Comparison of ENCODE assay signal across 19 mouse cellular contexts in genomic region chr6:73427273-73427812, GRCm38 (mm10). TPM values are rescaled to one million over a fixed set of nuclear protein-coding genes. Genes with fewer than 3 reads are reported as not detected.
DNase-seq lines count a peak whose midpoint lies in the region; ATAC-seq and TF ChIP-seq lines count a peak whose summit lies in the region.
"Had no signal": no experiment of that assay in that cellular context is flagged by ENCODE, and none has a peak within 500 bp of the region (broad histone marks: within the 10 kb centered on the region; RNA-seq: fewer than 3 reads in every experiment).

No protein-coding gene starts in this region.

- peak; percentile 24 for DNase-seq in hindbrain, embryonic 11.5 days (ENCODE audit: low spot score)
- DNase-seq in hindbrain, postnatal 0 days (ENCODE audit: low spot score) = no peak
- DNase-seq in cerebellum, adult 8-10 months = peak; percentile 43
- peak; percentile 11 for DNase-seq in embryonic facial prominence, embryonic 14.5 days (ENCODE audit: low spot score)
- DNase-seq in thymus, postnatal 10 days (ENCODE audit: low spot score in 2 of 2) = no peak
- DNase-seq in left cerebral cortex, postnatal 36 days (ENCODE audit: low spot score in 2 of 2) = no peak
- no peak for DNase-seq in thymus, postnatal 36 days
- DNase-seq: gastrocnemius, postnatal 14 days had no signal

- no peak overlapping the region for H3K4me2 ChIP-seq in hindbrain, embryonic 11.5 days (replicated peaks; ENCODE audit: low read depth, low read length)
- H3K4me2 ChIP-seq in hindbrain, postnatal 0 days (ENCODE audit: low read depth, low read length) = no peak overlapping the region
- no peak overlapping the region for H3K4me2 ChIP-seq in embryonic facial prominence, embryonic 14.5 days (ENCODE audit: low read depth, low read length)
- no peak overlapping the region for H3K4me2 ChIP-seq in midbrain, embryonic 13.5 days (replicated peaks)
- H3K4me2 ChIP-seq: heart, embryonic 15.5 days; limb, embryonic 15.5 days; lung, embryonic 15.5 days had no signal

- H3K4me1 ChIP-seq in hindbrain, embryonic 11.5 days (replicated peaks; ENCODE audit: control insufficient read depth, insufficient read depth, low read length) = no peaks in the 10 kb centered on the region
- 0 out of 2 replicates have a peak, but pooled peaks cover 2% of the 10 kb centered on the region for H3K4me1 ChIP-seq in hindbrain, postnatal 0 days (ENCODE audit: insufficient read depth, low read length)
- H3K4me1 ChIP-seq in embryonic facial prominence, embryonic 14.5 days (ENCODE audit: control insufficient read depth, insufficient read depth, low read length) = peaks cover 6% of the 10 kb centered on the region; the same call in 1 of the 2 replicates
- H3K4me1 ChIP-seq in midbrain, embryonic 13.5 days (replicated peaks) = peaks cover 23% of the 10 kb centered on the region
- H3K4me1 ChIP-seq: heart, embryonic 15.5 days had no signal

- no peaks in the 10 kb centered on the region for H3K27me3 ChIP-seq in hindbrain, embryonic 11.5 days (ENCODE audit: control insufficient read depth, insufficient read depth, low read length)
- H3K27me3 ChIP-seq in hindbrain, postnatal 0 days (ENCODE audit: insufficient read depth, low read length) = no peaks in the 10 kb centered on the region
- H3K27me3 ChIP-seq in embryonic facial prominence, embryonic 14.5 days (replicated peaks; ENCODE audit: control insufficient read depth, insufficient read depth, low read length) = no peaks in the 10 kb centered on the region
- peaks cover 48% of the 10 kb centered on the region for H3K27me3 ChIP-seq in midbrain, embryonic 13.5 days
- H3K27me3 ChIP-seq: heart, embryonic 15.5 days; limb, embryonic 15.5 days; lung, embryonic 15.5 days had no signal

- H3K9me3 ChIP-seq in hindbrain, embryonic 11.5 days (ENCODE audit: control insufficient read depth, low read length) = no peaks in the 10 kb centered on the region
- no peaks in the 10 kb centered on the region for H3K9me3 ChIP-seq in hindbrain, postnatal 0 days (ENCODE audit: low read length)
- H3K9me3 ChIP-seq in embryonic facial prominence, embryonic 14.5 days (ENCODE audit: control insufficient read depth, low read length) = no peaks in the 10 kb centered on the region
- H3K9me3 ChIP-seq in midbrain, embryonic 13.5 days = no peaks in the 10 kb centered on the region
- H3K9me3 ChIP-seq: heart, embryonic 15.5 days; limb, embryonic 15.5 days; lung, embryonic 15.5 days had no signal

- no peak overlapping the region for H3K4me3 ChIP-seq in hindbrain, embryonic 11.5 days (ENCODE audit: low read depth, low read length)
- H3K4me3 ChIP-seq in hindbrain, postnatal 0 days (ENCODE audit: low read length) = no peak overlapping the region
- H3K4me3 ChIP-seq in embryonic facial prominence, embryonic 14.5 days (ENCODE audit: low read depth, low read length) = no peak overlapping the region
- no peak overlapping the region for H3K4me3 ChIP-seq in midbrain, embryonic 13.5 days (replicated peaks)
- H3K4me3 ChIP-seq: heart, embryonic 15.5 days; limb, embryonic 15.5 days; lung, embryonic 15.5 days had no signal

- H3K9ac ChIP-seq in hindbrain, embryonic 11.5 days (ENCODE audit: low read depth, low read length) = no peak overlapping the region
- no peak overlapping the region for H3K9ac ChIP-seq in hindbrain, postnatal 0 days (replicated peaks; ENCODE audit: low read length)
- no peak overlapping the region for H3K9ac ChIP-seq in embryonic facial prominence, embryonic 14.5 days (ENCODE audit: low read depth, low read length)
- H3K9ac ChIP-seq in midbrain, embryonic 13.5 days (replicated peaks) = no peak overlapping the region
- H3K9ac ChIP-seq: heart, embryonic 15.5 days; limb, embryonic 15.5 days; lung, embryonic 15.5 days had no signal

- no peak for TF ChIP-seq CTCF in hindbrain, postnatal 0 days (IDR thresholded peaks at IDR 0.05; ENCODE audit: low read depth)

- H3K36me3 ChIP-seq in hindbrain, embryonic 11.5 days (ENCODE audit: control insufficient read depth, insufficient read depth, low read length) = no peaks in the 10 kb centered on the region
- H3K36me3 ChIP-seq in hindbrain, postnatal 0 days (ENCODE audit: insufficient read depth, low read length) = no peaks in the 10 kb centered on the region
- no peaks in the 10 kb centered on the region for H3K36me3 ChIP-seq in embryonic facial prominence, embryonic 14.5 days (ENCODE audit: control insufficient read depth, insufficient read depth, low read length)
- no peaks in the 10 kb centered on the region for H3K36me3 ChIP-seq in midbrain, embryonic 13.5 days
- H3K36me3 ChIP-seq: G1E; heart, embryonic 15.5 days; limb, embryonic 15.5 days; lung, embryonic 15.5 days had no signal

- H3K27ac ChIP-seq in hindbrain, embryonic 11.5 days (ENCODE audit: low read depth, low read length) = no peak overlapping the region
- H3K27ac ChIP-seq in hindbrain, postnatal 0 days = no peak overlapping the region
- H3K27ac ChIP-seq in embryonic facial prominence, embryonic 14.5 days (replicated peaks; ENCODE audit: low read depth, low read length) = no peak overlapping the region
- H3K27ac ChIP-seq in midbrain, embryonic 13.5 days = no peak overlapping the region
- H3K27ac ChIP-seq: heart, embryonic 15.5 days; limb, embryonic 15.5 days; lung, embryonic 15.5 days; stomach, postnatal 0 days had no signal

- intact Hi-C loops in left cerebral cortex, postnatal 36 days (cut with DNase I) = no loop called here

- 24% methylated on average over 1 of the region's 1 CpGs for WGBS in hindbrain, embryonic 11.5 days
- WGBS in hindbrain, postnatal 0 days = 6% methylated on average over 1 of the region's 1 CpGs
- WGBS in embryonic facial prominence, embryonic 14.5 days = 17% methylated on average over 1 of the region's 1 CpGs
- WGBS in midbrain, embryonic 13.5 days = 0% methylated on average over 1 of the region's 1 CpGs

- peak; percentile 82 for ATAC-seq in hindbrain, embryonic 11.5 days (ENCODE audit: low FRiP score)
- no peak for ATAC-seq in hindbrain, postnatal 0 days
- ATAC-seq in embryonic facial prominence, embryonic 14.5 days (ENCODE audit: low read depth) = no peak
- peak; percentile 88 for ATAC-seq in midbrain, embryonic 13.5 days

RNA-seq across cellular contexts. Expression of gene 4931417E11Rik, which starts 42.1 kb away (rescaled TPM):
- polyA plus RNA-seq in hindbrain, embryonic 11.5 days (2014; fragmentation: Nextera tagmentation; extraction: Ambion mirVana) = not detected in 2 replicates
- total RNA-seq in hindbrain, postnatal 0 days (2014; rRNA removed) = not detected in 2 replicates
- not detected in 2 replicates for polyA plus RNA-seq in hindbrain, postnatal 0 days (2015; fragmentation: Nextera tagmentation; extraction: Ambion mirVana)
- polyA plus RNA-seq in embryonic facial prominence, embryonic 14.5 days (2014; fragmentation: Nextera tagmentation; extraction: Ambion mirVana) = not detected in 2 replicates
- polyA plus RNA-seq in midbrain, embryonic 13.5 days (2015; fragmentation: Nextera tagmentation; extraction: Ambion mirVana) = not detected in 2 replicates
- total RNA-seq in left cerebral cortex, postnatal 36 days (2021) = not detected
- total RNA-seq: G1E; gastrocnemius, postnatal 14 days had no signal
- polyA plus RNA-seq: C2C12; cortical plate, adult 2 months; G1E; heart, embryonic 15.5 days; large intestine, adult 2 months; limb, embryonic 15.5 days; lung, embryonic 15.5 days; small intestine, adult 2 months; stomach, postnatal 0 days; urinary bladder, adult 2 months had no signal

Comparison
In these comparisons a context has a peak if more than half of its experiments do, and no peak if none do; other contexts are left out.
1. ATAC-seq: peak in hindbrain, embryonic 11.5 days (single experiment) and midbrain, embryonic 13.5 days (single experiment); none in hindbrain, postnatal 0 days (single experiment) and embryonic facial prominence, embryonic 14.5 days (single experiment).
2. DNase-seq: peak in hindbrain, embryonic 11.5 days (single experiment), cerebellum, adult 8-10 months (single experiment) and embryonic facial prominence, embryonic 14.5 days (single experiment); none in hindbrain, postnatal 0 days (single experiment), thymus, postnatal 10 days (0 of 2), left cerebral cortex, postnatal 36 days (0 of 2) and thymus, postnatal 36 days (0 of 2).